Mouse (Mus musculus): ENCODE measurements around the gene D10Wsu102e.
"Not testable (repeated sequence)": the region's sequence is repeated elsewhere in the genome, so short reads cannot be mapped to it uniquely, and the experiment has no call there.

D10Wsu102e gene

DNA sequence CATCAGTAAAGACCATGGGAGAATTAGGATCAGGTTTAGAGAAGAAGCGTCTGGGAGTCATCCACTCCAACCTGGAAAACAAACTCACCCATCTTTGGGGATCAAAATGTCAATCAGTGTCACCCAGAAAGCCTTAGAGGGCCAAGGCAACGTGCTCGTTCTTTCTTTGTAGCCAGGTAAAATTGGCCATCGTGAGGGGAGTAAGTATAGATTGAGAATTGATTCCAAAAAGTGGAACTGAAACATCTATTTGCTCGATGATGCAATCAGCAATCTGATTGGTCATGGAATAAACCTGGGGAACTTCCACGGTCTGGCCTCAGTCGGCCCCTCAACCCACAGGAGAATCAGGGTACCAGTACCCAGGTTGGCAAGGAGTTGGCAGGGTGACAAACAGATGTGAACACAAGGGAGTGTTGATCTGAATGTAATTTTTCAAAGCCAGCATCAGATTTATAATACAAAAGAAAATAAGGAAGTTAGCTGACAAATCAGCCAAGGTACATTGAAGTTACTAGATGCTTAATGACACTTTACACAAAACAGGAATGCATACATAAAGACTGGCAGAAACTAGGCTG, 25.4 kb downstream of the D10Wsu102e start:
- no peak for DNase-seq (ENCODE audit: low spot score)

- DNase-seq (ENCODE audit: low spot score): no peak
Observed at GRCm38 (mm10) chr10:83397336-83397735, 37.3 kb downstream of the D10Wsu102e start.

- DNase-seq (ENCODE audit: low spot score): not testable (repeated sequence)
Observed at GRCm38 (mm10) chr10:83400896-83401295, 40.9 kb downstream of the D10Wsu102e start.

DNA sequence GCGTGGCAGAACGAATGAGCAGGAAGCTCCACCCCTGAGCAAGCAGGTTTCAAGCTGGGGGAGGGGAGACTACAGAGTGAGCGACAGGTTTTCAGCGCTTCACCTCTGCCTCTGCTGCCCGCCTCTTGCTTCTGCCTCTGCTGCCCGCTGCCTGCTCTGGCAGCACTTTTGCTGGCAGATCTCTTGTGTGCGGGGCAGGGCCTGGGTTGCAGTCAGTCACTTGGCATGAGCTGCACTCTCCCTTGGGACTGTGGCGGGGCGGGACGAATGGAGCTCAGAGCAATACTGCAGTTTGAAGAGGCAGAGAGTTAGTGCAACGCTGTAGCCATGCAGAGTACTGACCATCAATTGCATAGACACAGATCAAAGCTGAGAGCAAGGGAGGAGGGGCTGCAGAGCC, 45.0 kb downstream of the D10Wsu102e start:
- DNase-seq (ENCODE audit: low spot score): no peak

DNA sequence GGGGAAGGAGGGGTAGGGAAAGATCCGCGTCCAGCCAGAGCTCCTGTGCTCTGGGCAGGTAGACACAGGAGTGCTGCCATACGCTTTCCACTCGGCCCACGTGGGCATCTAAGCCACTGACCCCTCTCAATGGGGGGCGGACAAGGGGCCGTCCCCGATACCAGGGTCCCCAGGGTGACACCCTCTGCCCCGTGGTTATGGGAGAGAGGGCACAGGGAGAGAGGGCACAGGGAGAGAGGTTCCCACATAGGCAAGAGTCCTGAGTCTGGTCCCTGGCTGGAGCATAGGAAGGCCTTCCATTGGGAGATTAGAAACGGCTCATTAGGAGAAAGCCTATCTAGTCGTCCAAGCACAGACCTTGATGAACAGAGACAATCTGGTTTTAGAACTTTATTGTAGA, 45.7 kb downstream of the D10Wsu102e start:
- no peak for DNase-seq (ENCODE audit: low spot score)

- no peak for DNase-seq (ENCODE audit: low spot score)
Observed at GRCm38 (mm10) chr10:83407141-83407540, 47.1 kb downstream of the D10Wsu102e start.

DNA sequence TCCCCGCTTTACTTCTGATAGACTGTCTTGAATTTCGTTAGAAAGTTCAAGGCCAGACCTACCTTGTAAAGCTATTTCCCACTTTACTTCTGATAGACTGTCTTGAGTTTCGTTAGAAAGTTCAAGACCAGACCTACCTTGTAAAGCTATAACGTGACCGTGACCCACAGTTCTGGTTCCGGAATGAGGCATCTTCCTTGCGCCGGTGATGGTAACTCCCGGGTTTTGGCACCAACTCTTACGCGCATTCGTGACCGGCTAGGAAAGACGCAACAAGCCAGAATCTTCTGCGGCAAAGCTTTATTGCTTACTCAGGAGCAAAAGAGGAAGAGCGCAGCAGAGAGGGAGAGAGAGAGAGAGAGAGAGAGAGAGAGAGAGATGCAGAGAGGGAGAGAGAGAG, 58.4 kb downstream of the D10Wsu102e start:
- DNase-seq (ENCODE audit: low spot score): not testable (repeated sequence)

DNA sequence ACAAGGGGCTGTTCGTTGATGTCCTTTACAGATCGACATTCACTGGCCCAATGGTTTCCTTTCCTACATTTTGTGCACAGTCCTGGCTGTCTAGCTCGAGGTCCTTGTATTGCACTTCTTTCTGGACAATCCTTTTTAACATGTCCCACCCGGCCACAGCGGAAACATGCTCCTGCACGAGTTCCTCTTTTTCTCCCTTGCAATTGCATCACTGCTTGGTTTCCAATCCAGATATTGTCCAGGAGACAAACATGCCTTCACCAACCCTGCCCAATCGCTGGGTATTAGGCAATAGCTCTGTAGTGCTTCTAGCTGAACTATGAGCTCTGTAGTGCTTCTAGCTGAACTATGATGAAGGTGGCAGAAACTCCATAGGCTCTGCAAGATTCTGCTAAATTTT, 88.6 kb downstream of the D10Wsu102e start:
- no peak for DNase-seq (ENCODE audit: low spot score)

- no peak for DNase-seq (ENCODE audit: low spot score)
Observed at GRCm38 (mm10) chr10:83457531-83457930, 97.5 kb downstream of the D10Wsu102e start.

- DNase-seq (ENCODE audit: low spot score): no peak
Observed at GRCm38 (mm10) chr10:83475226-83475625, 115.2 kb downstream of the D10Wsu102e start.

DNA sequence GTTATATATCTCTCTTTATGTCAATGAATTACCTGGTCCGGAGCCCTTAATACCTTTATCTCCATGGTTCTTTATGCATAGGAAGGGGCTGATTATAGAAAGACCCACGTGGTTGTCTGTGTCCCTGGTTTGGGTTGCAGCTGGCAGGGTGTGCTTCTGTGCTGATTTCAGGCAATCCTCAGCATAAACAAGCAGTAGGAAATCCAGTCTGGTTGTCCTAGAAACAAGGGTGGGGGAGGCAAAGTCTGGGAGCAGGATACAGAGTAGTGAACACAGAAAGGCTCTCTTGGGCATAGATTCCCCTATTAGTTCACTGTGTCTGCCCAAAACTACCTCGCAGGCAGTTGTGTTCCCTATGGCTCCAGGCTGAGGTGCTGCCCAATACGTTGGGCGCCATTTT, 117.3 kb downstream of the D10Wsu102e start:
- DNase-seq (ENCODE audit: low spot score): no peak

DNA sequence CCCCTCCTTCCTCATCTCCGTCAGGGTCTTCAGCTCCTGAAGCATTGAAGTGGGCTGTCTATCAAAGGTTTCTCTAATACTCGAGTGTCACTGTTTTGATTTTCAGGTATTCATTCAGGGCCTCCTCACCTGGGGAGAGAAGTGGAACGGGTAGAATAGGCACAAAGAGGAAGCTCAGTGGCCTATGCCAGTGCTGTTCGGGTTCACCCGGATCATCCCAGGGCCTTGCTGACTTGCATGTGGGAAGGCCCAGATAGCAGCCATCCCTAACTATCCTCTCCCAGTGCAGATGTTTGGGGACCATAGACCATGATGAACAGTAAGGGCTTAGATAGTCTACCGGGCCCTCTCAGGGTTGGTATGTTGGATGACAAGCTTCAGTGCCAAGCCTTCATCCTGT, 130.5 kb downstream of the D10Wsu102e start:
- DNase-seq (ENCODE audit: low spot score): no peak

DNA sequence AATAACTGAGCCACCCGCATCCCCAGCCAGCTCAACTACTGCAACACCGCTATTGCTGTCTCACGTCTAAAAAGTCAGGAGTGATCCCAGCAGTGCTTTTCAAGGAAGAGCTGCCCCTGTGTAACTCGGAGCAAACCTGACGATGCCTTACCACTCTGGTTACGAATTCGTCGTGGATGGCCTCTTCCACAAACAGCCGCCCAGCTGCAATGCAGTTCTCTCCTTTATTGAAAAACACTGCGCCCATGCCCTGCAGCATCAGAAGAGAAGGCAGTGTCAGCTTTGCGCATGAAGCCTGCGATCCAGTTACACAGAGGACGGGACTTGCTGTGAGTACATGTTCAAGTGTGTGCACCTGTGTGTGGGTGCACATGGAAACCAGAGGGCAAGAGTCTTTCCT, 137.3 kb downstream of the D10Wsu102e start:
- no peak for DNase-seq (ENCODE audit: low spot score)

- no peak for DNase-seq (ENCODE audit: low spot score)
Observed at GRCm38 (mm10) chr10:83508962-83509660, 149.1 kb downstream of the D10Wsu102e start.

- no peak for DNase-seq (ENCODE audit: low spot score)
Observed at GRCm38 (mm10) chr10:83511304-83511703, 151.3 kb downstream of the D10Wsu102e start.

DNA sequence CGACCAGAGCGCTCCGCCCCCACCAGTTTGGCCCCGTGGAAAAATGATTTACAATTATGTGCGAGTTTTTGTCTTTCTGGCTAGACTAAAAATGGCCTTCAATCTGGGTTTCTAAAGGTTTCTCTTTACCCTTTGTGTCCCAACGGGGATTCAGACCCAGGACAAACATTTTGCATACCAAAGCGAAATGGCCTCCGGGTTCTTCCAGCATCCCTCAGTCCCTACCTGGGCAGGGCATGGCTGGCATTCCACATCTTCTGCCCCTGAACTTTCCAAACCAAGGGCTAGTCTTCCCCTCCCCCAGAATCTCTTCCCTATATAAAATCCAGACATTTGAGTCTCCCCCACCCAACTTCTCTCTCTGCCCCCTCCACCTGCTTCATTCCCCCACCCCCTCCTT, 153.7 kb downstream of the D10Wsu102e start:
- DNase-seq (ENCODE audit: low spot score): no peak

GRCm38 (mm10) chr10:83520990-83521389, 161.0 kb downstream of the D10Wsu102e start:
- DNase-seq (ENCODE audit: low spot score): no peak

DNA sequence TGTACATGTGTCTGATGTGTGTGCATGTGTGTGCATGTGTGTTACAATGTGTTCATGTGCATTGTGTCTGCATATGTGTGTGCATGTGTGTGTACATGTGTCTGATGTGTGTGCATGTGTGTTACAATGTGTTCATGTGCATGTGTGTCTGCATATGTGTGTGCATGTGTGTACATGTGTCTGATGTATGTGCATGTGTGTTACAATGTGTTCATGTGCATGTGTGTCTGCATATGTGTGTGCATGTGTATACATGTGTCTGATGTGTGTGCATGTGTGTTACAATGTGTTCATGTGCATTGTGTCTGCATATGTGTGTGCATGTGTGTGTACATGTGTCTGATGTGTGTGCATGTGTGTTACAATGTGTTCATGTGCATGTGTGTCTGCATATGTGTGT, 164.2 kb downstream of the D10Wsu102e start:
- not testable (repeated sequence) for DNase-seq (ENCODE audit: low spot score)

- no peak for DNase-seq (ENCODE audit: low spot score)
Observed at GRCm38 (mm10) chr10:83530384-83530967, 170.5 kb downstream of the D10Wsu102e start.

- peak; percentile 56 for DNase-seq (ENCODE audit: low spot score)
Observed at GRCm38 (mm10) chr10:83533258-83533909, 173.4 kb downstream of the D10Wsu102e start.

- DNase-seq (ENCODE audit: low spot score): peak; percentile 66
Observed at GRCm38 (mm10) chr10:83533910-83534283, 173.9 kb downstream of the D10Wsu102e start, which contains the start of gene Aldh1l2. Gene Aldh1l2, minus strand, starts transcription at chr10:83534140.

GRCm38 (mm10) chr10:83536436-83536835, 176.4 kb downstream of the D10Wsu102e start:
- DNase-seq (ENCODE audit: low spot score): no peak
